Mouse (Mus musculus) G1E (cell line): Measurements from ENCODE around the gene Zfp867.

Source experiments
- CTCF ChIP-seq: IDR thresholded peaks from 2 replicates; pipeline ENCODE4 v1.5.1; 2012; ENCODE audit warnings: low read depth, low read length, inconsistent platforms, mixed read lengths
- GATA1 ChIP-seq: IDR thresholded peaks from 2 replicates; pipeline ENCODE4 v1.6.1; 2012; ENCODE audit warnings: borderline replicate concordance, low read length, inconsistent platforms, mixed read lengths

- TF ChIP-seq CTCF (no peak), GATA1 (no peak)
These were observed 40.5 kb upstream of the Zfp867 start for GRCm38 (mm10) chr11:59512733-59513132.
